Mouse (Mus musculus) brain, embryonic 14.5 days (tissue): ENCODE data around the gene Cplx1.

Experiments
- CTCF ChIP-seq: fragments of 200-500 bp; IDR thresholded peaks from 2 replicates; pipeline ENCODE4 v1.5.1; 2012; ENCODE audit warnings: inconsistent platforms, mild to moderate bottlenecking, moderate library complexity, borderline replicate concordance; ENCODE audit not compliant: insufficient read depth, insufficient read length; ENCODE audit errors: extremely low read depth
- POLR2A ChIP-seq: fragments of 200-500 bp; IDR thresholded peaks from 2 replicates; pipeline ENCODE4 v1.6.1; 2012; ENCODE audit warnings: mild to moderate bottlenecking, inconsistent platforms, borderline replicate concordance; ENCODE audit not compliant: poor library complexity, insufficient read depth, insufficient read length, severe bottlenecking; ENCODE audit errors: extremely low read depth

- TF ChIP-seq CTCF (no peak), POLR2A (no peak)
Observed at GRCm38 (mm10) chr5:108554041-108554440, 4.2 kb upstream of the Cplx1 start.
